Mouse (Mus musculus) spleen, postnatal 10 days (tissue): ENCODE measurements around the gene 6430628N08Rik.

ENCODE experiments used
- DNase-seq, 2 experiments: peaks; one replicate each; pipeline ENCODE4 v3.0.0; 2021 to 2022; ENCODE audit warnings: low spot score in 2 of 2

The 6430628N08Rik gene

GRCm38 (mm10) chr4:115890553-115890952 is at the start of gene 6430628N08Rik:
6430628N08Rik (plus strand) TSS chr4:115890665.
- no peak for DNase-seq

GRCm38 (mm10) chr4:115840842-115841241 is 49.6 kb upstream of the 6430628N08Rik start:
- no peak for DNase-seq

- DNase-seq: no peak
Observed at GRCm38 (mm10) chr4:115846656-115847055, 43.8 kb upstream of the 6430628N08Rik start.

GRCm38 (mm10) chr4:115847377-115847776 is 43.1 kb upstream of the 6430628N08Rik start:
- DNase-seq: no peak

- DNase-seq: peak in 1 of 2 experiments; percentile 47
Observed at GRCm38 (mm10) chr4:115848083-115848482, 42.4 kb upstream of the 6430628N08Rik start.

- DNase-seq: peak; percentile 74 to 78
Observed at GRCm38 (mm10) chr4:115848990-115849677, 41.3 kb upstream of the 6430628N08Rik start.

- peak in 1 of 2 experiments; percentile 48 for DNase-seq
Observed at GRCm38 (mm10) chr4:115850111-115850510, 40.4 kb upstream of the 6430628N08Rik start.

- no peak for DNase-seq
Observed at GRCm38 (mm10) chr4:115850631-115851030, 39.8 kb upstream of the 6430628N08Rik start.

- DNase-seq: no peak
Observed at GRCm38 (mm10) chr4:115851569-115851968, 38.9 kb upstream of the 6430628N08Rik start.

GRCm38 (mm10) chr4:115855100-115855499 is 35.4 kb upstream of the 6430628N08Rik start:
- DNase-seq: no peak

GRCm38 (mm10) chr4:115855609-115856008 is 34.9 kb upstream of the 6430628N08Rik start:
- DNase-seq: no peak

GRCm38 (mm10) chr4:115856282-115856681 is 34.2 kb upstream of the 6430628N08Rik start:
- peak; percentile 28 to 44 for DNase-seq

GRCm38 (mm10) chr4:115857293-115857883 is 33.1 kb upstream of the 6430628N08Rik start:
- no peak for DNase-seq

GRCm38 (mm10) chr4:115863352-115863751 is 27.1 kb upstream of the 6430628N08Rik start:
- no peak for DNase-seq

- no peak for DNase-seq
Observed at GRCm38 (mm10) chr4:115863880-115864279, 26.6 kb upstream of the 6430628N08Rik start.

GRCm38 (mm10) chr4:115869512-115870210 is 20.8 kb upstream of the 6430628N08Rik start:
- DNase-seq: no peak

- no peak for DNase-seq
Observed at GRCm38 (mm10) chr4:115873231-115873630, 17.2 kb upstream of the 6430628N08Rik start.

GRCm38 (mm10) chr4:115878216-115878678 is 12.2 kb upstream of the 6430628N08Rik start:
- DNase-seq: no peak

- DNase-seq: no peak
Observed at GRCm38 (mm10) chr4:115878828-115879227, 11.6 kb upstream of the 6430628N08Rik start.

GRCm38 (mm10) chr4:115881183-115881582 is 9.3 kb upstream of the 6430628N08Rik start:
- no peak for DNase-seq

- DNase-seq: no peak
Observed at GRCm38 (mm10) chr4:115882195-115882594, 8.3 kb upstream of the 6430628N08Rik start.

- no peak for DNase-seq
Observed at GRCm38 (mm10) chr4:115884022-115884421, 6.4 kb upstream of the 6430628N08Rik start, which contains the start of gene Kncn. Kncn (plus strand) TSS chr4:115884400.
